Mouse (Mus musculus): ENCODE measurements around the gene Pomc.

Pomc gene

GRCm38 (mm10) chr12:3954651-3955050 is at the start of gene Pomc:
TSS of gene Pomc (plus strand) at chr12:3954951.
- no peak for DNase-seq

- DNase-seq: no peak
Measured at GRCm38 (mm10) chr12:3905436-3905835, 49.3 kb upstream of the Pomc start.

GRCm38 (mm10) chr12:3906308-3906707 is 48.4 kb upstream of the Pomc start:
- no peak for DNase-seq

- DNase-seq: no peak
Measured at GRCm38 (mm10) chr12:3907008-3907407, 47.7 kb upstream of the Pomc start.

GRCm38 (mm10) chr12:3907418-3907817 is 47.3 kb upstream of the Pomc start:
- DNase-seq: no peak

- no peak for DNase-seq
Measured at GRCm38 (mm10) chr12:3910466-3911093, 44.2 kb upstream of the Pomc start.

- DNase-seq: no peak
Measured at GRCm38 (mm10) chr12:3911831-3912348, 42.9 kb upstream of the Pomc start.

GRCm38 (mm10) chr12:3915852-3916251 is 38.9 kb upstream of the Pomc start:
- DNase-seq: no peak

- DNase-seq: no peak
Measured at GRCm38 (mm10) chr12:3917668-3918341, 36.9 kb upstream of the Pomc start.

- no peak for DNase-seq
Measured at GRCm38 (mm10) chr12:3918577-3918976, 36.2 kb upstream of the Pomc start.

GRCm38 (mm10) chr12:3919423-3919822 is 35.3 kb upstream of the Pomc start:
- DNase-seq: no peak

GRCm38 (mm10) chr12:3926127-3926526 is 28.6 kb upstream of the Pomc start:
- peak; percentile 79 to 87 for DNase-seq

GRCm38 (mm10) chr12:3928841-3929240 is 25.9 kb upstream of the Pomc start:
- DNase-seq: peak in 1 of 2 experiments; percentile 57

- DNase-seq: peak; percentile 58 to 66
Measured at GRCm38 (mm10) chr12:3930090-3930865, 24.5 kb upstream of the Pomc start.

- no peak for DNase-seq
Measured at GRCm38 (mm10) chr12:3942026-3942425, 12.7 kb upstream of the Pomc start.

- DNase-seq: no peak
Measured at GRCm38 (mm10) chr12:3944454-3945073, 10.2 kb upstream of the Pomc start.

GRCm38 (mm10) chr12:3947503-3947902 is 7.2 kb upstream of the Pomc start:
- peak; percentile 44 to 54 for DNase-seq

GRCm38 (mm10) chr12:3955371-3955770 is 620 bp downstream of the Pomc start:
- no peak for DNase-seq

- peak in 1 of 2 experiments; percentile 37 for DNase-seq
Measured at GRCm38 (mm10) chr12:3956351-3956750, 1.6 kb downstream of the Pomc start.

- peak; percentile 87 to 92 for DNase-seq
Measured at GRCm38 (mm10) chr12:3959791-3960543, 5.2 kb downstream of the Pomc start.

GRCm38 (mm10) chr12:3960553-3960952 is 5.8 kb downstream of the Pomc start:
- peak; percentile 52 to 64 for DNase-seq

GRCm38 (mm10) chr12:3967196-3967595 is 12.4 kb downstream of the Pomc start:
- peak; percentile 36 to 43 for DNase-seq
